Mouse (Mus musculus): ENCODE measurements around the gene Stim1.
"Not testable (repeated sequence)": the region's sequence is repeated elsewhere in the genome, so short reads cannot be mapped to it uniquely, and the experiment has no call there.

Stim1 gene

GRCm38 (mm10) chr7:102347327-102347726 lies 79.7 kb downstream of the Stim1 start:
- ATAC-seq (ENCODE audit: insufficient number of reproducible peaks, low FRiP score, low TSS enrichment), result no peak

- ATAC-seq (ENCODE audit: insufficient number of reproducible peaks, low FRiP score, low TSS enrichment), result no peak
These were observed 81.1 kb downstream of the Stim1 start for GRCm38 (mm10) chr7:102348681-102349080.

GRCm38 (mm10) chr7:102349236-102349635 lies 81.6 kb downstream of the Stim1 start:
- no peak for ATAC-seq (ENCODE audit: insufficient number of reproducible peaks, low FRiP score, low TSS enrichment)

GRCm38 (mm10) chr7:102353420-102353819 lies 85.8 kb downstream of the Stim1 start:
- no peak for ATAC-seq (ENCODE audit: insufficient number of reproducible peaks, low FRiP score, low TSS enrichment)

GRCm38 (mm10) chr7:102358124-102358523 lies 90.5 kb downstream of the Stim1 start:
- no peak for ATAC-seq (ENCODE audit: insufficient number of reproducible peaks, low FRiP score, low TSS enrichment)

GRCm38 (mm10) chr7:102361297-102361696 lies 93.7 kb downstream of the Stim1 start:
- no peak for ATAC-seq (ENCODE audit: insufficient number of reproducible peaks, low FRiP score, low TSS enrichment)

- ATAC-seq (ENCODE audit: insufficient number of reproducible peaks, low FRiP score, low TSS enrichment), result no peak
These were observed 96.2 kb downstream of the Stim1 start for GRCm38 (mm10) chr7:102363853-102364252.

GRCm38 (mm10) chr7:102369661-102370060 lies 102.1 kb downstream of the Stim1 start:
- peak; percentile 96 for ATAC-seq (ENCODE audit: insufficient number of reproducible peaks, low FRiP score, low TSS enrichment)

- no peak for ATAC-seq (ENCODE audit: insufficient number of reproducible peaks, low FRiP score, low TSS enrichment)
These were observed 102.9 kb downstream of the Stim1 start for GRCm38 (mm10) chr7:102370526-102370925.

- ATAC-seq (ENCODE audit: insufficient number of reproducible peaks, low FRiP score, low TSS enrichment), result no peak
These were observed 105.9 kb downstream of the Stim1 start for GRCm38 (mm10) chr7:102373382-102374072.

GRCm38 (mm10) chr7:102383221-102383620 lies 115.6 kb downstream of the Stim1 start:
- no peak for ATAC-seq (ENCODE audit: insufficient number of reproducible peaks, low FRiP score, low TSS enrichment)

- ATAC-seq (ENCODE audit: insufficient number of reproducible peaks, low FRiP score, low TSS enrichment), result no peak
These were observed 118.4 kb downstream of the Stim1 start for GRCm38 (mm10) chr7:102385973-102386372.

- no peak for ATAC-seq (ENCODE audit: insufficient number of reproducible peaks, low FRiP score, low TSS enrichment)
These were observed 121.5 kb downstream of the Stim1 start for GRCm38 (mm10) chr7:102389082-102389481.

GRCm38 (mm10) chr7:102393898-102394297 lies 126.3 kb downstream of the Stim1 start:
- ATAC-seq (ENCODE audit: insufficient number of reproducible peaks, low FRiP score, low TSS enrichment), result no peak

GRCm38 (mm10) chr7:102395894-102396293 lies 128.3 kb downstream of the Stim1 start:
- ATAC-seq (ENCODE audit: insufficient number of reproducible peaks, low FRiP score, low TSS enrichment), result no peak

GRCm38 (mm10) chr7:102396331-102396730 lies 128.7 kb downstream of the Stim1 start:
- ATAC-seq (ENCODE audit: insufficient number of reproducible peaks, low FRiP score, low TSS enrichment), result no peak

- ATAC-seq (ENCODE audit: insufficient number of reproducible peaks, low FRiP score, low TSS enrichment), result no peak
These were observed 131.7 kb downstream of the Stim1 start for GRCm38 (mm10) chr7:102399180-102399731.

- ATAC-seq (ENCODE audit: insufficient number of reproducible peaks, low FRiP score, low TSS enrichment), result no peak
These were observed 136.5 kb downstream of the Stim1 start for GRCm38 (mm10) chr7:102404118-102404517.

- ATAC-seq (ENCODE audit: insufficient number of reproducible peaks, low FRiP score, low TSS enrichment), result no peak
These were observed 139.8 kb downstream of the Stim1 start for GRCm38 (mm10) chr7:102407440-102407839.

- not testable (repeated sequence) for ATAC-seq (ENCODE audit: insufficient number of reproducible peaks, low FRiP score, low TSS enrichment)
These were observed 147.7 kb downstream of the Stim1 start for GRCm38 (mm10) chr7:102415272-102415671.

GRCm38 (mm10) chr7:102415841-102416240 lies 148.2 kb downstream of the Stim1 start:
- ATAC-seq (ENCODE audit: insufficient number of reproducible peaks, low FRiP score, low TSS enrichment), result no peak

- 0 out of 2 replicates have a peak, but pooled peaks have one; percentile 26 for ATAC-seq (ENCODE audit: insufficient number of reproducible peaks, low FRiP score, low TSS enrichment)
These were observed 149.8 kb downstream of the Stim1 start for GRCm38 (mm10) chr7:102417398-102417797.
